Mouse (Mus musculus) cerebellum, adult 9-10 months (tissue): ENCODE data around the gene Prnd.

ENCODE experiments used
- DNase-seq: peaks from one replicate; pipeline ENCODE4 v3.0.0; 2022

Gene Prnd

DNA sequence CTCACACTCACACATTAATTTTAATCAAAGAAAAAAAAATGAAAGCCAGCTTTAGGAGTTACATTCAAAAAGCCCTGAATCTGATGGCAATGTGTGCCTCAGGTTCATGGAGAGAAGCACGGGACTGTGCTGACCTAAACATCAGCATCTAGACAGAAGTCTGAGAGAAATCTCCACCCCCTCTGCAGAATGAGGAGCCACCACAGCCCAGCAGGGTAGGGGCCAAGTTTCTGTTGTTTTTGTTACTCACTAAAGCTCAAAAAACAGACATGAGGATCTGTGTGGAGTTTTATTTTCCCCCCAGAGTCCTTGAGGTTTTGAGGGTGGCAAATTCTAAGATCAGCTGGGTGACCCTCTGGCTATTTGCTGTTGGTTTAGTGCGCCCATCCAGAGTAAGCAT is 37.9 kb downstream of the Prnd start:
- no peak for DNase-seq

- DNase-seq: no peak
Observed at GRCm38 (mm10) chr2:131992487-131992886, 41.8 kb downstream of the Prnd start.

GRCm38 (mm10) chr2:131993151-131993550 is 42.5 kb downstream of the Prnd start:
- no peak for DNase-seq

- no peak for DNase-seq
Observed at GRCm38 (mm10) chr2:131993563-131994088, 43.0 kb downstream of the Prnd start.

- no peak for DNase-seq
Observed at GRCm38 (mm10) chr2:131994971-131995370, 44.3 kb downstream of the Prnd start.

GRCm38 (mm10) chr2:131995742-131996141 is 45.1 kb downstream of the Prnd start:
- DNase-seq: peak; percentile 19

- no peak for DNase-seq
Observed at GRCm38 (mm10) chr2:131996369-131996768, 45.7 kb downstream of the Prnd start.

DNA sequence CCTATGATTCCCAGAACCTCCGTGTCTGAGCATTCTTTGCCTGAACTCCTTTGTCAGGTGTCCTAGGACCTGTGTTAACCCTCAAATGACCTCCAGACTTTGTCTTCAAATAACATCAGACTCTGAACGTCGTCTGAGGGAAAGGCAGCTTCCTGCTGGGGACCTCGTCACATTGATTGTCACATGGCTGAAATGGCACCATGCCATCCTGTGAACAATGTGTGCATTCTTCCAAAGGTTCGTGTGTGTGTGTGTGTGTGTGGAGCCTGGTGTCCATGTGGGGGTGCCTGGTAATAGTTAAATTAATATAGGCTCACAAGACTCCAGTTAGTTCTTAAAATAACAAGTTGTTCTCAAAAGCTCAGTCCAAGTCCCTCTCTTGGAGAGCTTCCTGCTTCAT is 46.7 kb downstream of the Prnd start:
- DNase-seq: no peak

DNA sequence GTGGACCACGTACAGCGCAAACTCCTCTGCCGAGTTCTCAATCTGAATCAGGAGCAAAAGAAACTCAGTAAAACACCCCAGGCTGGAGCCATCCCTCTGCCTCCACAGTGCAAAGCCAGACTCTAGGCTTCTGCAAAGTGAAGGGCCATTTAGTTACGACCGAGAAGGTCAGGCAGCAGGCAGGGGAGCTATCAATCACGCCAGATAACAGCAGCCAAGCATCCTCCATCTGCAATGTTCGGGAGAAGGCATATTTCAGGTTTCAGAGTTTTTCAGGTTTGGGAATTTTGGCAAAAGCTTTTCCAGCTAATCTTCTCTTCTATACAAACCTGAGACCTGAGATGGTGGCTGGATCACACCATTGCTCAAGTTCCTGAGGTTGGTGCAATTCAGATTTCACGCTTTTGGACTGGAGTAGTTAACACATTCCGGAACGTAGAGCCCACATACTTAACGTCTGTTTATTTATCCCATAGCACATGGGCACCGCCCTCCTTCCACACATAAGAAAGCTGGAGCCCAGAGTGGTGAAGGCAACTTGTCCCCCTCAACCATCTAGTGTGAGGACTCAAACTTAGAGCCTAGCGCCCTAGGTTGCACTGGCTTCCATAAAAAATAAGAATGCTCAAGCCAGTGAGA is 51.2 kb downstream of the Prnd start:
- no peak for DNase-seq

GRCm38 (mm10) chr2:132003916-132004315 is 53.3 kb downstream of the Prnd start:
- DNase-seq: no peak

GRCm38 (mm10) chr2:132004495-132005136 is 54.0 kb downstream of the Prnd start:
- DNase-seq: no peak

GRCm38 (mm10) chr2:132005445-132005844 is 54.8 kb downstream of the Prnd start:
- DNase-seq: no peak
